Mouse (Mus musculus) kidney, adult 18-20 months (tissue): Measurements from ENCODE around the gene Nosip.
"Not testable (repeated sequence)": the region's sequence is repeated elsewhere in the genome, so short reads cannot be mapped to it uniquely, and the experiment has no call there.

Experiments used
- DNase-seq: peaks from one replicate; pipeline ENCODE4 v3.0.0; 2021

Nosip gene

DNA sequence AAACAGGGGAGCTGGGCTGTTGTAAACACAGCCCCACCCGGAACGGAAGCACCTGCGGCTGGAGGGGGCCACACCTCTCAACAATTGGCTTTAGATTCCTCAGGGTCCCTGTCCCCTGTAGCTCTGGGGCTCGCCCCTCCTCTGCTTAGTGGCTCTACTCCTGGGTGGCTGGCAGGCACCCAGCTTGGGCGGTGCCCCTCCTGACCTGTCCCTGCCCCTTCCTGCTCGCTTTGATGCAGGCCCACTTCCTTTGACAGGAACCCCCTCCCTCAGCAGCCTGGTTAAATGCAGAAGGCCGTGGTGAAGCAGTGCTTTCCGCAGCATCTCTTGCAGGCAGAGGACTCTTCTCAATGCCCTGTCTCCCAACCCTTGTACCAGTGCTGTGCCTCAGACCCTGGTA is 59.2 kb downstream of the Nosip start:
- peak; percentile 49 for DNase-seq

DNA sequence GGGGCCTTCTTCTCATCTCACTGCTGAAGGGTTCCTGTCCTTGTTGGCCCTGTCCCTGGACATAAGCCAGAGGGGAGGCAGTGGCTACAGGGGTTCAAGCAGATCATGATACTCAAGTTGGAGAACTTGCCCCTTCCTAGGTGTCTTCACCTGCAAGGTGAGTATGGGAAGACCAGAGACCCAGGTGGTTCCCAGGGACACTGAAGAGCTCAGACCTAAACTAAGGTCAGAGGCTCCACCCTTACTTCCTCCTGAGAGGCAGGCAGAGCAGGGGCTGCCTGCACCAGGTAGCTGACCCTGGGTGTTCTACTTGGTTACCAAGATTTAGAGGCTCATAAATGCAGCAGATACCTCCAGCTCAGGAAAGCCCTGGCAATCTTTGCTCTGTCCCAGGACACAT is 59.7 kb downstream of the Nosip start:
- DNase-seq, result no peak

DNA sequence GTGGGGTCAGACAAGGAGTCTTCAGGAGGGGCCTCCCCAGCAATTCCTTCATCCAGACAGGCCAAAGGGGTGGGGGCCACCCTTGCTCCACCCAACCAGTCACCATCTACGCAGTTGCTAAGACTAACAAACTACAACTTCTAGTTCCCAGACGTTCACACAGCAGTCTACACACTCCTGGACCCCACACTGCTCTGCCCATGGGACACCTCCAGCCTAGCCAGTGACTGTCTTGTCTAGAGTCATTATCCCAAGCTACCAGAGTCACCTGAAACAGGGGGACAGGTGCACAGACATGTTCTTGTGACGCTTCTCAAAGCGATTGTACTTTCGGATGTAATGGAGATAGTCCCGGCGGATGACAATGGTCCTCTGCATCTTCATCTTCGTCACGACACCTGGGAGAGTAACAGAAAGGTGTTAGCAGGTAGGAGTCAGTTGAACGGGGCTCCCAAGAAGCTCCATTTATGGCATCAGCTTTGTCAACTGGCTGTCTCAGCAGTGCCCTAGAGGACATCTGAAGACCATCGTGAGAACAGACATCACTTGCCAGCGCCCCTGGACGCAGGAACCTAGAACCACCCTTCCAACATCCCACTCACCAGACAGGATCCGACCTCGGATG is 60.4 kb downstream of the Nosip start:
- no peak for DNase-seq

DNA sequence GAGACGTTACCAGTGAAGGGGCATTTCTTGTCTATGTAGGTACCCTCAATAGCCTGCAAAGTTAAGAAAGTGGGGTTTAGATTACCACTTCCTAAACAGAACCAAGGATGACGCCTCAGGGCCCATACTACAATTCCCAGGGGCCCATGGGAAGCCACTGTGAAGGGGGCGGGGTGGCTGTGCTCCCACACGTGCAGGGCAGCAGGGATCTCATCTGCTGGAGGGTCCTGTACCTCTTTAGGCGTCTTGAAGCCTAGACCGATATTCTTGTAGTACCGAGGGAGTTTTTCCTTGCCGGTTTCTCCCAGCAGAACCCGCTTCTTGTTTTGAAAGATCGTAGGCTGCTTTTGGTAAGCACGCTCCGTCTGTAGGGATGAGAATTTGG is 60.9 kb downstream of the Nosip start:
- no peak for DNase-seq

DNA sequence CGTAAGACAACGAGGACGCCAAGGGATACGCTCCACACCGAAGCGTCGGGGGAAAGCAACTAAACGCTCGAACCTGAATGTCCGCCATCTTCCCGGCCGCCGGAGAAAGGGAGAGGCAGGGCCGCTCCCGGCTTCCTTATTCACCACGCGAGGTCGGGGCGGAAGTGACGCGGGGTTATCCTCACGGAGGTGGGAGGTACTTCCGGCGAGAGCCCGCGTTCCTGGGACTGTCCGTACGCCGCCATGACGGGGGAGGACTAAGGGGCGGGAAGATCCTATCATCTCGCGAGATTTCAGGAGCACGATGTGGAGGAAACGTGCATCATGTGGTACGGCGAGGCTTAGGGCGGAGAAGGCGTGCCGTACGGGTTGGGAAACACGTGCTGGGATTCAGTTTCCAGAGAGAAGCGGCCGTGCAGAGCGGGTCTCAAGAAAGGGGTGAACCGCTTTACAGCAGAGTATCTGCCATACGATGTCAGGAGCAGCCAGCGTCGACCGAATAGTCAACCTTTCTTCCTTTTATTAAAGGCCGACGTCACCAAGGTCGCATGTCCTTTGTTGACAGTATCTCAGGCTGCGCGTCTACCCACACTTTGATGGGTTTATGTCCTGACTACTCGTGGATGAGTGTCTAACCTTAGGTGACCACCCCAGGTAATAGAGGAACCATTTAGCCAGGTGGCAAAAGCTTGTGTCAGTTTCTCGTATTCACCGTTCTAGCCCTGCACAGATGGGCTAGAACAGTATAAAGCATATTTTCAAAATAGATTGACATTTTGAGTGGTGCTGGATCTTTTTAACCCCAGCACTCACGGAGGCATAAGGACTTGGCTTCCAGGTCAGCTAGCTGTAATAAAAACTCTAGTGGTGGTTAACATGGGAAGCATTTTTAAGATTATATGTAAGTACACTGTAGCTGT is 62.3 kb downstream of the Nosip start, which contains the start of gene Rps11:
Rps11 (minus strand) TSS at position 216 of the 920 bp plus-strand sequence.
- DNase-seq, result peak; percentile 98

DNA sequence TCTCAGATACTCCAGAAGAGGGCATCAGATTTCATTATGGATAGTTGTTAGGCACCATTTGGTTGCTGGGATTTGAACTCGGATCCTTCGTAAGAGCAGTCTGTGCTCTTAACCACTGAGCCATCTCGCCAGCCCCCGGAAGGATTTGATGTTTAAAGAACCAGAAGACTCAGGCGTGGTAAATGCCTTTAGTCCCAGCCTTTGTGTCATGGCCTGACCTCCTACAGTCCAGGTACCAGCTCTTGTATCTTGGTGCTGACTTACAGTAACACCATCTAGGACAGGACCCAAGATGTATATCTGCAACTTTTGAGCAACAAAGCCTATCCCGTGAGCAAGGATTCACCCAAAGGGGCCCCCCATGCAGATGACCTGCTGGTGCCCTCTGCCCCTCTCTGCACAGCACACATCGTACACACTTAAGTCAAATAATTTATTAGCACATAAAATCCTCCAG is 62.9 kb downstream of the Nosip start:
- DNase-seq, result no peak

DNA sequence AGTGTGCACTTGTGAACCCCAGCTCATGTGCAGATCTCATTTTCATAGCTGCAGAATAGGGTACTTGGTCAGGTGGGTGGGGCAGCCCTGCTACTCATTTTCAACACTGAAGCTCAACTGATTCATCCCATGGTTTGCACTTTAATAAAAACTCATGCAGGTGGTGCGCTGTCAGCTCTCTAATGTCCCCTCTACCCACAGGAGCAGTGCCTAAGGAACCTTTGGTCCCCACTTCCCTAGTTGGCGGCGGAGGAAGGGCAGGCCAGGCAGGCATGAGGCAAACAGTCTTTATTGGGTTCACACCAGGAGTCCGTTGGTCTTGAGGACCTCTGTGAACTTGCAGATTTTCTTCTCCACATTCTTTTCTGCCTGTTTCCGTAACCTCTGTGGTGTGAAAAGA is 63.4 kb downstream of the Nosip start:
- not testable (repeated sequence) for DNase-seq

DNA sequence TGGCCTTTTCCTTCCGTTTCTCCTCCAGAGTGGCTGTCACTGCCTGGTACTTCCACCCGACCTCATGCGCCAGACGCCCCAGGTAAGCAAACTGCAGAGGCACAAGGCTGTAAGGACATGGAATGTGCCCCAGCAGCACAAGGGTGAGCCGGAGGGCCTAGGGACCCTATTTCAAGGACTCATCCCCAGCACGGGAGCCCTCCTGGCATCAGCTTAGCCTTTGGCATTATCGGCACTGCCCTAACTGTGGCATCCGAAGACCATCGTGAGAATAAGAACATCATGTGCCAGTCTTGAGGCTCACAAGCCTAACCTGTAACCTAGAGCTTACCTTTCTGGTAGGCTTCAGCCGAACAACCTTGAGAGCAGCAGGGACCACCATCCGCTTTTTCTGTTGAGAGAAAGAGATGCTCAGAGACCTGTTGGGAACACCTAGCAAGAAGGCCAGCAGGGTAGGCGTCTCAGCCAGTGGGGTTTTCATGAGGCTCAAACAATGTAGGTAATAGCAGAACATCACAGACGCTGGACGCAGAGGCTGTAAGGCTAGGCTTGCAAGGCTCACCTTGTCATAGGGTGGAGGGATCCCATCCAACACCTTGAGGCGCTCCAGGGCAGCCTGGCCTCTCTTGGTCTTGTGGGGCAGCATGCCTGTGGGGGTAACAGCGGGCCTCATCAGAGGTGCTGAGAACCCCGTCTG is 64.1 kb downstream of the Nosip start:
- DNase-seq, result no peak

DNA sequence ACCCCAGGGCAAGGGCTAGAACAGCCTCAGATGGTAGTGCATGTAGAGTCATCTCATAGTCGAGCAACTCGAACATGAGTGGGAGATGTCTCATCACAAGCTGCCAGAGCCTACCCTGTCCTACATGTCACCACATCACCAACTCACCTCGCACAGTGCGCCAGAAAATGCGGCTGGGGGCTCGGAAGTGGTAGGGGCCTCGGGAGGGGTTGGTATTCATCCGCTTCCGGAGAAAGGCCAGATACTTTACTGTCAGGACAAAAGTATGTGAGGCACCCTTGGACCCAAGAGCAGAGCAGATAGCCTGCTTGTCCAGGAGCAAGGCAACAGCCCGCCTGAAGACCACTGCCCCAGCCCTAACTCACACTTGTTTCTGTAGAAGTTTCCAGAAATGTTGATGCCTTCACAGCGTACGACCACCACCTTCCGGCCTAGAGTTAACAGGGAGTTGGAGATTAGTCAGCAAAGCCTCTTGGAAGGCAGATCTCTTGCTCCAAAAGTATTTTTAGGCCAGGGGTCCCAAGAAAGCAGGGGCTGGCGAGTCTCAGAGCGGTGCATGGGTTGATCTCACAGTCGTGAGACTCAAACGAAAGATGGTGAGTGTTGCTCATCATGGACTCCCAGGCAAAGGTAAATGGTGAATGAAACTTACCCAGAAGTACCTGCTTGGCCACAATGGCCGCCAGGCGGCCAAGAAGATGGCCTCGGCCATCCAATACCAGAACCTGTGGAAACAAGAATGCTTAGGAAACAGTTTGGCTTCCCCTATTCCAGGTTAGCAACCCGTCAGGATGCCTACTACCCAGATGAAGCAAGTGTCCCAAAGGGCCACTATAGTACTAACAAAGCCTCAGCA is 64.8 kb downstream of the Nosip start:
- DNase-seq, result no peak
